Mouse (Mus musculus): ENCODE measurements at regions not wholly inside any gene's neighbourhood (a gene's known extent, or its start where the extent isn't known, plus 50 kb on each side); places are given as distances from the start of the nearest gene placed in this dataset.

GRCm38 (mm10) chr17:14519367-14519766, 174.7 kb downstream of the Thbs2 start:
- TF ChIP-seq CTCF (IDR thresholded peaks at IDR 0.05; ENCODE audit: low read depth, low read length) (no peak), POLR2A (IDR thresholded peaks at IDR 0.05; ENCODE audit: insufficient read depth, low read length) (no peak)

Measured in ES-Bruce4 (cell line).